In the genomic region with DNA sequence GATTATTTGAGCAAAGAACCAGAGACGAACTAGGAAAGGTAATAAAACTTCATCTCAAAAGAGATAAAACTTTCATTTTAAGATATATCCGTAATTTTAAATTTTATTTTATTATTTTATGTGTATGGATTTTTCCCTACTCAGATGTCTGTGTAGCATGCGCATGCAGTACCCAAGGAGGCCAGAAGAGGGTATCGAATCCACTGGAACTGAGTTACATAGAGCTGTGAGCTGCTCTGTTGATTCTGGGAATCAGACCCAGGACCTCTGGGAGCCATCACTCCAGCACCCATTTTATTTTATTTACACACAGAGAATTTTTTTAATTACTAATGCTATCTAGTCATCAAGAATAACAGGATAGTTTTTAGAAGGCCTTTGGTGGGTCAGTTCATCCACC, we compare ENCODE assay signal across 8 mouse cellular contexts. TPM values are rescaled to one million over a fixed set of nuclear protein-coding genes. Genes with fewer than 3 reads are reported as not detected.
DNase-seq lines count a peak whose midpoint lies in the region; ATAC-seq and TF ChIP-seq lines count a peak whose summit lies in the region.

No protein-coding gene starts in this region.

- H3K79me2 ChIP-seq in liver, adult 2 months (ENCODE audit: control insufficient read depth, insufficient read depth, low read length), result peaks cover 30% of the 10 kb centered on the region

- peaks cover 24% of the 10 kb centered on the region; the same call in 1 of the 2 replicates for H3K4me1 ChIP-seq in cerebellum, adult 2 months (ENCODE audit: control insufficient read depth, insufficient read depth, low read length)
- H3K4me1 ChIP-seq in liver, adult 2 months (ENCODE audit: control insufficient read depth, insufficient read depth, low read length), result peaks cover 7% of the 10 kb centered on the region
- H3K4me1 ChIP-seq in liver, embryonic 12.5 days, result peaks cover 69% of the 10 kb centered on the region
- H3K4me1 ChIP-seq in embryonic fibroblast, embryonic 13.5 days (ENCODE audit: control insufficient read depth, insufficient read depth, low read length), result peaks cover 23% of the 10 kb centered on the region
- peaks cover 26% of the 10 kb centered on the region for H3K4me1 ChIP-seq in liver, postnatal 0 days (ENCODE audit: insufficient read depth)
- H3K4me1 ChIP-seq in spleen, adult 2 months (ENCODE audit: control insufficient read depth, insufficient read depth, insufficient read length), result peaks cover 14% of the 10 kb centered on the region

- no peak overlapping the region for H3K4me3 ChIP-seq in cerebellum, adult 2 months (replicated peaks; ENCODE audit: insufficient read depth, low read depth, low read length)
- no peak overlapping the region for H3K4me3 ChIP-seq in liver, adult 2 months (ENCODE audit: insufficient read depth, low read depth, low read length)
- H3K4me3 ChIP-seq in liver, embryonic 12.5 days, result no peak overlapping the region
- H3K4me3 ChIP-seq in embryonic fibroblast, embryonic 13.5 days (ENCODE audit: insufficient read depth, low read length), result no peak overlapping the region
- H3K4me3 ChIP-seq in liver, postnatal 0 days (ENCODE audit: low read depth, low read length), result no peak overlapping the region
- H3K4me3 ChIP-seq in spleen, adult 2 months (ENCODE audit: extremely low read depth, insufficient read depth, insufficient read length), result no peak overlapping the region

- no peak for TF ChIP-seq POLR2A in cerebellum, adult 2 months (IDR thresholded peaks at IDR 0.05; ENCODE audit: borderline replicate concordance, insufficient read depth, low read length)
- TF ChIP-seq POLR2A in liver, adult 2 months (IDR thresholded peaks at IDR 0.05; ENCODE audit: extremely low read depth, insufficient read depth, low read length), result no peak
- no peak for TF ChIP-seq POLR2A in embryonic fibroblast, embryonic 13.5 days (IDR thresholded peaks at IDR 0.05; ENCODE audit: low read depth, low read length)
- no peak for TF ChIP-seq POLR2A in spleen, adult 2 months (IDR thresholded peaks at IDR 0.05; ENCODE audit: low read depth, low read length)

- TF ChIP-seq CTCF in cerebellum, adult 2 months (IDR thresholded peaks at IDR 0.05; ENCODE audit: borderline replicate concordance, insufficient read depth, low read depth, low read length), result peak; percentile 52; the same call in 1 of the 2 replicates
- TF ChIP-seq CTCF in liver, adult 2 months (IDR thresholded peaks at IDR 0.05; ENCODE audit: low read depth, low read length), result peak; percentile 62
- TF ChIP-seq CTCF in embryonic fibroblast, embryonic 13.5 days (IDR thresholded peaks at IDR 0.05; ENCODE audit: borderline replicate concordance, insufficient read depth, low read length), result no peak
- peak; percentile 73 for TF ChIP-seq CTCF in liver, postnatal 0 days (IDR thresholded peaks at IDR 0.05; ENCODE audit: low read depth)
- peak; percentile 13; the same call in 1 of the 2 replicates for TF ChIP-seq CTCF in spleen, adult 2 months (IDR thresholded peaks at IDR 0.05; ENCODE audit: extremely low read depth, insufficient read depth, insufficient read length, insufficient replicate concordance)

- no peak overlapping the region for H3K4me2 ChIP-seq in liver, embryonic 12.5 days
- no peak overlapping the region for H3K4me2 ChIP-seq in liver, postnatal 0 days (ENCODE audit: low read depth, low read length)

- no peak for TF ChIP-seq EP300 in liver, postnatal 0 days (IDR thresholded peaks at IDR 0.05; ENCODE audit: low read depth)

- H3K9me3 ChIP-seq in liver, embryonic 12.5 days (replicated peaks), result 0 out of 2 replicates have a peak, but pooled peaks cover 4% of the 10 kb centered on the region
- H3K9me3 ChIP-seq in liver, postnatal 0 days (ENCODE audit: low read length), result no peaks in the 10 kb centered on the region

- H3K9ac ChIP-seq in liver, adult 2 months (ENCODE audit: low read depth, low read length), result no peak overlapping the region
- no peak overlapping the region for H3K9ac ChIP-seq in liver, embryonic 12.5 days
- no peak overlapping the region for H3K9ac ChIP-seq in liver, postnatal 0 days (replicated peaks)

- ATAC-seq in liver, embryonic 12.5 days, result no peak
- ATAC-seq in liver, postnatal 0 days, result no peak
- no peak for ATAC-seq in monocyte, adult 5-6 weeks (replicated peaks; ENCODE audit: insufficient number of reproducible peaks, low FRiP score, low TSS enrichment, poor library complexity, severe bottlenecking)

- no peaks in the 10 kb centered on the region for H3K27me3 ChIP-seq in cerebellum, adult 2 months (ENCODE audit: control insufficient read depth, insufficient read depth, low read length)
- H3K27me3 ChIP-seq in liver, adult 2 months (ENCODE audit: control insufficient read depth, insufficient read depth, low read length), result no peaks in the 10 kb centered on the region
- H3K27me3 ChIP-seq in liver, embryonic 12.5 days (replicated peaks), result no peaks in the 10 kb centered on the region
- no peaks in the 10 kb centered on the region for H3K27me3 ChIP-seq in liver, postnatal 0 days (ENCODE audit: insufficient read depth, low read length)
- H3K27me3 ChIP-seq in spleen, adult 2 months (ENCODE audit: control insufficient read depth, insufficient read depth, low read length), result no peaks in the 10 kb centered on the region

- no peaks in the 10 kb centered on the region for H3K36me3 ChIP-seq in liver, adult 2 months (ENCODE audit: control insufficient read depth, insufficient read depth, low read length)
- H3K36me3 ChIP-seq in liver, embryonic 12.5 days, result peaks cover 4% of the 10 kb centered on the region; the same call in 1 of the 2 replicates
- no peaks in the 10 kb centered on the region for H3K36me3 ChIP-seq in liver, postnatal 0 days (replicated peaks; ENCODE audit: insufficient read depth, low read length)
- H3K36me3 ChIP-seq in spleen, adult 2 months (ENCODE audit: control insufficient read depth, insufficient read depth, low read length), result no peaks in the 10 kb centered on the region

- no peak overlapping the region for H3K27ac ChIP-seq in cerebellum, adult 2 months (ENCODE audit: insufficient read depth, low read length)
- no peak overlapping the region for H3K27ac ChIP-seq in liver, adult 2 months (replicated peaks; ENCODE audit: insufficient read depth, low read depth, low read length)
- no peak overlapping the region; the same call in 1 of the 2 replicates for H3K27ac ChIP-seq in liver, embryonic 12.5 days
- peak overlapping the region; percentile 35 for H3K27ac ChIP-seq in embryonic fibroblast, embryonic 13.5 days (ENCODE audit: insufficient read depth, low read length)
- no peak overlapping the region for H3K27ac ChIP-seq in liver, postnatal 0 days (ENCODE audit: low read depth)
- no peak overlapping the region for H3K27ac ChIP-seq in spleen, adult 2 months (ENCODE audit: insufficient read depth, low read length)

- no peak for DNase-seq in cerebellum, adult 2 months
- no peak for DNase-seq in cerebellum, adult 8-10 months
- DNase-seq in liver, adult 2 months (ENCODE audit: extremely low read depth, low read depth, low spot score), result peak; percentile 31
- peak; percentile 67 for DNase-seq in liver, postnatal 0 days
- peak; percentile 14 to 53 for DNase-seq in spleen, adult 2 months (ENCODE audit: low read depth in 1 of 2, low spot score in 2 of 2)

- 90% methylated on average over 4 of the region's 4 CpGs for WGBS in cerebellum, adult 2 months
- WGBS in liver, adult 2 months, result 90% methylated on average over 4 of the region's 4 CpGs
- WGBS in liver, embryonic 12.5 days (ENCODE audit: insufficient replicate concordance), result 53% methylated on average over 4 of the region's 4 CpGs
- WGBS in liver, postnatal 0 days (ENCODE audit: insufficient replicate concordance), result 77% methylated on average over 4 of the region's 4 CpGs
- WGBS in spleen, adult 2 months, result 85% methylated on average over 4 of the region's 4 CpGs

RNA-seq across cellular contexts. Expression of a gene that starts 45.9 kb away (rescaled TPM):
- 176 and 180 TPM in 2 replicates for polyA plus RNA-seq in cerebellum, adult 2 months (2012; rRNA removed)
- 9.6 and 13.5 TPM in 2 replicates for total RNA-seq in liver, adult 2 months (2014; rRNA removed)
- 16.9 and 22.1 TPM in 2 replicates for polyA plus RNA-seq in liver, adult 2 months (2012; rRNA removed)
- 8.7 and 9.6 TPM in 2 replicates for polyA plus RNA-seq in liver, embryonic 12.5 days (2016; fragmentation: Nextera tagmentation; extraction: Ambion mirVana)
- 30.3 and 36.2 TPM in 2 replicates for polyA plus RNA-seq in embryonic fibroblast, embryonic 13.5 days (2011; ENCODE audit: insufficient read length, low read depth, missing spikeins)
- 3.0 and 3.6 TPM in 2 replicates for polyA plus RNA-seq in liver, postnatal 0 days (2015; fragmentation: Nextera tagmentation; extraction: Ambion mirVana)
- polyA plus RNA-seq in spleen, adult 2 months (2012; rRNA removed), result 28.1 and 36.8 TPM in 2 replicates
- total RNA-seq in monocyte, adult 5-6 weeks (2017), result 4.2 to 14.6 TPM (median 9.3 TPM) in 3 replicates

RNA-seq across cellular contexts. Expression of a gene that starts 46.3 kb away (rescaled TPM):
- 7.1 and 8.0 TPM in 2 replicates for polyA plus RNA-seq in cerebellum, adult 2 months (2012; rRNA removed)
- 0.46 and 0.74 TPM in 2 replicates for total RNA-seq in liver, adult 2 months (2014; rRNA removed)
- polyA plus RNA-seq in liver, adult 2 months (2012; rRNA removed), result 0.46 and 0.64 TPM in 2 replicates
- 0.49 and 0.53 TPM in 2 replicates for polyA plus RNA-seq in liver, embryonic 12.5 days (2016; fragmentation: Nextera tagmentation; extraction: Ambion mirVana)
- 0.48 and 0.53 TPM in 2 replicates for polyA plus RNA-seq in embryonic fibroblast, embryonic 13.5 days (2011; ENCODE audit: insufficient read length, low read depth, missing spikeins)
- polyA plus RNA-seq in liver, postnatal 0 days (2015; fragmentation: Nextera tagmentation; extraction: Ambion mirVana), result 0.54 and 0.56 TPM in 2 replicates
- 0.11 and 0.22 TPM in 2 replicates for polyA plus RNA-seq in spleen, adult 2 months (2012; rRNA removed)
- total RNA-seq in monocyte, adult 5-6 weeks (2017), result 0.39 TPM in 1 of 3 replicates, not detected in the others

Comparison
In these comparisons a context has a peak if more than half of its experiments do, and no peak if none do; other contexts are left out.
1. DNase-seq: peak in liver, adult 2 months (single experiment), liver, postnatal 0 days (single experiment) and spleen, adult 2 months (2 of 2); none in cerebellum, adult 2 months (0 of 2) and cerebellum, adult 8-10 months (single experiment).